Mouse (Mus musculus) spleen, postnatal 14 days (tissue): Measurements from ENCODE around the gene Hmcn2.

ENCODE experiments used
- DNase-seq, 2 experiments: peaks; one replicate each; pipeline ENCODE4 v3.0.0; 2021 to 2022; ENCODE audit warnings: low spot score in 2 of 2

Hmcn2 gene

GRCm38 (mm10) chr2:31476107-31476820, 162.0 kb downstream of the Hmcn2 start:
- no peak for DNase-seq

GRCm38 (mm10) chr2:31477234-31478161, 163.3 kb downstream of the Hmcn2 start:
- DNase-seq, result no peak

GRCm38 (mm10) chr2:31482914-31483575, 168.8 kb downstream of the Hmcn2 start:
- peak; percentile 52 to 72 for DNase-seq

GRCm38 (mm10) chr2:31484187-31484586, 170.0 kb downstream of the Hmcn2 start:
- DNase-seq, result peak; percentile 34 to 53

GRCm38 (mm10) chr2:31489166-31489565, 175.0 kb downstream of the Hmcn2 start:
- no peak for DNase-seq

GRCm38 (mm10) chr2:31490556-31490955, 176.3 kb downstream of the Hmcn2 start:
- no peak for DNase-seq

GRCm38 (mm10) chr2:31492308-31492707, 178.1 kb downstream of the Hmcn2 start:
- no peak for DNase-seq

- DNase-seq, result no peak
These were observed 179.0 kb downstream of the Hmcn2 start for GRCm38 (mm10) chr2:31493243-31493642.

GRCm38 (mm10) chr2:31494315-31494714, 180.1 kb downstream of the Hmcn2 start:
- DNase-seq, result no peak

- DNase-seq, result no peak
These were observed 180.8 kb downstream of the Hmcn2 start for GRCm38 (mm10) chr2:31495046-31495476.

- no peak for DNase-seq
These were observed 181.9 kb downstream of the Hmcn2 start for GRCm38 (mm10) chr2:31496141-31496540.

- no peak for DNase-seq
These were observed 182.9 kb downstream of the Hmcn2 start for GRCm38 (mm10) chr2:31497113-31497512.

GRCm38 (mm10) chr2:31497635-31498034, 183.4 kb downstream of the Hmcn2 start:
- DNase-seq, result no peak

GRCm38 (mm10) chr2:31499327-31500291, 185.4 kb downstream of the Hmcn2 start:
- no peak for DNase-seq

GRCm38 (mm10) chr2:31500292-31501204, 186.3 kb downstream of the Hmcn2 start:
- no peak for DNase-seq

GRCm38 (mm10) chr2:31501448-31502130, 187.4 kb downstream of the Hmcn2 start:
- DNase-seq, result no peak

- no peak for DNase-seq
These were observed 188.7 kb downstream of the Hmcn2 start for GRCm38 (mm10) chr2:31502616-31503522.

GRCm38 (mm10) chr2:31505472-31505871, 191.3 kb downstream of the Hmcn2 start:
- DNase-seq, result no peak
